Mouse (Mus musculus) lung, embryonic 14.5 days (tissue): ENCODE data around the gene Tnfrsf13b. TPM values are rescaled to one million over a fixed set of nuclear protein-coding genes. Genes with fewer than 3 reads are reported as not detected.

Experiments
- ATAC-seq: fragments of 200-750 bp; cut with Nextera tagmentation; 2 replicates; pipeline ENCODE4 v1.8.0; 2017; ENCODE audit warnings: mild to moderate bottlenecking, moderate TSS enrichment, moderate library complexity; ENCODE audit not compliant: insufficient read depth
- DNase-seq: peaks from one replicate; pipeline ENCODE4 v3.0.0-alpha.2; 2015
- H3K27ac ChIP-seq: fragments of 300-500 bp; sonication (generic); 2 replicates; pipeline ENCODE4 v1.5.1; 2014; ENCODE audit warnings: low read depth, mild to moderate bottlenecking, moderate library complexity
- H3K27me3 ChIP-seq: fragments of 300-500 bp; sonication (generic); 2 replicates; pipeline ENCODE4 v1.6.1; 2014; ENCODE audit warnings: low read length, control low read depth; ENCODE audit not compliant: insufficient read depth
- H3K36me3 ChIP-seq: fragments of 300-500 bp; sonication (generic); 2 replicates; pipeline ENCODE4 v1.6.1; 2014; ENCODE audit warnings: control low read depth; ENCODE audit not compliant: insufficient read depth
- H3K4me1 ChIP-seq: fragments of 300-500 bp; sonication (generic); 2 replicates; pipeline ENCODE4 v1.6.1; 2014; ENCODE audit warnings: antibody characterized with exemption, control low read depth; ENCODE audit not compliant: insufficient read depth
- H3K4me2 ChIP-seq: fragments of 300-500 bp; sonication (generic); 2 replicates; pipeline ENCODE4 v1.6.1; 2014; ENCODE audit warnings: mild to moderate bottlenecking
- H3K4me3 ChIP-seq: fragments of 300-500 bp; sonication (generic); 2 replicates; pipeline ENCODE4 v1.5.1; 2014; ENCODE audit warnings: low read depth, low read length
- H3K9ac ChIP-seq: fragments of 300-500 bp; sonication (generic); 2 replicates; pipeline ENCODE4 v1.6.1; 2014
- H3K9me3 ChIP-seq: fragments of 300-500 bp; sonication (generic); 2 replicates; pipeline ENCODE4 v1.6.1; 2016; ENCODE audit warnings: low read depth, low read length, control low read depth
- CTCF ChIP-seq: IDR thresholded peaks from 2 replicates; pipeline ENCODE4 v1.5.1; 2016; ENCODE audit warnings: antibody characterized with exemption, low read depth
- whole genome bisulfite sequencing: fragments of 180-500 bp; shearing (Covaris S2); extraction: QIAGEN DNeasy Blood & Tissue Kit; methylation state at CpG from one replicate; pipeline ENCODE4 v1.1.7; 2014; 5-methylcytosine and 5-hydroxymethylcytosine counted together
- polyA plus RNA-seq: library from polyadenylated mRNA; unstranded; fragments of >200 nt; fragmentation: Nextera tagmentation; extraction: Ambion mirVana; gene quantifications from 2 replicates; pipeline ENCODE4 v1.2.1, GENCODE M21; 2014

The Tnfrsf13b gene
- polyA plus RNA-seq, 1 experiment from 2014 or later: 2.3 TPM

GRCm38 (mm10) chr11:61158141-61158540 is 31.6 kb downstream of the Tnfrsf13b start:
- no peaks in the 10 kb centered on the region for H3K4me1 ChIP-seq
- no peak overlapping the region for H3K4me3 ChIP-seq
- no peak for ATAC-seq
- peak; percentile 24 for DNase-seq
- H3K36me3 ChIP-seq: peaks cover 100% of the 10 kb centered on the region
- H3K27ac ChIP-seq: no peak overlapping the region
- no peak for TF ChIP-seq CTCF
- no peaks in the 10 kb centered on the region for H3K27me3 ChIP-seq
- H3K9ac ChIP-seq: no peak overlapping the region
- H3K9me3 ChIP-seq: no peaks in the 10 kb centered on the region
- 75% methylated on average over 3 of the region's 3 CpGs for WGBS
- H3K4me2 ChIP-seq: no peak overlapping the region

DNA sequence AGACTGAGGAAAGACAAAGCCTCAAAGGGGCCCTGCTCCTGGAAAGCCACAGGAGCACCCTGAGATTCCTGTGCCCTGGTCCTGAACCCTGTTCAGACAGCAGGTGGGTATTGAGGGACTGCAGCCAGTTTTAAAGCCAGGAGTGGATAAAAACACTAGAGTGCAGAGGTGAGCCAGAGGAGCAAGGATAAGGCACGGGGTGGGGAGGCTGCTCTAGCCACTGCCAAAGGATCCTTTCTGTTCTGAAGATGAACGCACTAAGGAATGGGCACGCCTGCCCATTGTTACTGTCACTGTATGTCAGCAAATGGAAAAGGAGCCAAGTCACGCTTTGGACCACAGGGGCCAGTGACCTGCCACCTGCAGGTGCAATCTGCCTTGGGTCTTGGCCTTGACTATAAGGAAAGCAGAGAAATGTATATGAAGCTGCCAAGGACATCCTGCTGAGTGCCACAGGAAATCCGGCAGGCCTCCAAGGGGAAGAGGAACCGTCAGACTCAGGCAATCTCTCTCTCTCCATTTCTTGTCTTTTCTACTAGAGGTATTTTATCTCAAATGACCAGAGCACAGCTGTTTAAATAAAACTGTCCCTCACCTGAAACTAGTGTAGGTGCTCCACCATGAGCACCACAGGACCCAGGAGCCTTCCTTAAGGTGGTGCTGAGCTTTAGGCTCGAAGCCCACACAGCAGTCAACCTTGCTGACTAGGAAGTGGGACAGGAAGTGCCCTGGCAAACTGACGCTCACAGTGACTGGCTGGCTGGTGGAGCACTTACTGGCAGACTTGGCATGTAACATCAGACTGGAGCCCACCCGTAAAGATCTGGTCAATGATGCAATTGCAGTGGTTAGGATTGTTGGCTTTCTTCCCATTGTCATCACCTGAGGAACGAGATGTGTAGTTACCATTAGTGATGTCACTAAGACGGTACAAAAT is 33.5 kb downstream of the Tnfrsf13b start:
- H3K36me3 ChIP-seq: peaks cover 98% of the 10 kb centered on the region
- DNase-seq: peak; percentile 19
- no peak overlapping the region for H3K4me3 ChIP-seq
- WGBS: 73% methylated on average over 11 of the region's 11 CpGs
- no peaks in the 10 kb centered on the region for H3K27me3 ChIP-seq
- H3K9me3 ChIP-seq: no peaks in the 10 kb centered on the region
- no peak for TF ChIP-seq CTCF
- ATAC-seq: no peak
- H3K4me1 ChIP-seq: no peaks in the 10 kb centered on the region
- no peak overlapping the region for H3K27ac ChIP-seq
- H3K9ac ChIP-seq: no peak overlapping the region
- H3K4me2 ChIP-seq: no peak overlapping the region

DNA sequence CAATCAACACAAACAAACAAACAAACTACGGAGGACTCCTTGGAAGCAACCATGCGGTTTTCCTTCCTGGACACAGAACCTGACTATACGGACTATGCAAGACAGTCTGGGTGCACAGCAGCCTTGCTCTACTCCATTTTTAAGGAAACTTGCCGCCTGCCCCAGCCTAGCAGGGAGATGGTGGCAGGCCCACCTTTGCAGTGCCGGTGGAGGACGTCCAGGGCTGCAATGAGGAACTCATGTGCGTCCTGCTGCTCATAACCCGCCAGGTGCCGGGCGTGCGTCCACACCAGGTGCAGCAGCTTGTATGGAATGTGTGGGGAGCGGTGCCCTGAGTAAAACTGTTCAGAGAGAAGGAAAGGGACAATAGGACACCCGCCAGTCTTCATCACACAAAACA is 34.6 kb downstream of the Tnfrsf13b start:
- H3K4me2 ChIP-seq: no peak overlapping the region
- TF ChIP-seq CTCF: no peak
- no peak overlapping the region for H3K27ac ChIP-seq
- H3K27me3 ChIP-seq: no peaks in the 10 kb centered on the region
- no peak for ATAC-seq
- H3K4me3 ChIP-seq: no peak overlapping the region
- peaks cover 97% of the 10 kb centered on the region for H3K36me3 ChIP-seq
- WGBS: 91% methylated on average over 13 of the region's 13 CpGs
- no peak overlapping the region for H3K9ac ChIP-seq
- DNase-seq: no peak
- H3K4me1 ChIP-seq: no peaks in the 10 kb centered on the region
- no peaks in the 10 kb centered on the region for H3K9me3 ChIP-seq

DNA sequence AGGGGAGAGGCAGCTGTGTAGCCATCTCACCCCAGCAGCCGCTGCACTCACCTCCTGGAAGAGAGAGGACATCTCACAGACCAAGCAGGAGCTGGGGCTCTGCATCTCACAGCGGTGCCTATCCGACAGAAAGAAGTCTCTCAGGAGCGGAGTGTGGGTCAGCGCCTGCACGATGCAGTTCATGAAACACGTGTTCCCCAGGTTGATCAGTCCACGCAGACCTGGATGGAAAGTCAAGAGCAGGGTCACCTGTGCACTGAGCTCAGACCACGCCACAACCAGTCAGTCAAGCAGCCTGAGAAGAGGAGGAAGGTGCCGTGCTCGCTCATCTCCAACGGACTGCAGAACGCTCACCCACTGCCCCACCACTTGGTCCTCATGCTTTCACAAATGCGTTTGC is 36.2 kb downstream of the Tnfrsf13b start:
- H3K4me2 ChIP-seq: no peak overlapping the region
- no peak for ATAC-seq
- H3K36me3 ChIP-seq: peaks cover 97% of the 10 kb centered on the region
- H3K9me3 ChIP-seq: no peaks in the 10 kb centered on the region
- H3K27ac ChIP-seq: no peak overlapping the region
- H3K4me3 ChIP-seq: no peak overlapping the region
- no peak for DNase-seq
- H3K4me1 ChIP-seq: no peaks in the 10 kb centered on the region
- TF ChIP-seq CTCF: no peak
- 93% methylated on average over 14 of the region's 14 CpGs for WGBS
- no peaks in the 10 kb centered on the region for H3K27me3 ChIP-seq
- no peak overlapping the region for H3K9ac ChIP-seq

- no peaks in the 10 kb centered on the region for H3K27me3 ChIP-seq
- H3K9me3 ChIP-seq: no peaks in the 10 kb centered on the region
- no peaks in the 10 kb centered on the region for H3K4me1 ChIP-seq
- TF ChIP-seq CTCF: no peak
- no peak overlapping the region for H3K9ac ChIP-seq
- H3K4me2 ChIP-seq: no peak overlapping the region
- H3K4me3 ChIP-seq: no peak overlapping the region
- no peak overlapping the region for H3K27ac ChIP-seq
- peaks cover 96% of the 10 kb centered on the region for H3K36me3 ChIP-seq
- ATAC-seq (no peak), DNase-seq (no peak)
- WGBS: 80% methylated on average over 3 of the region's 3 CpGs
Measured at GRCm38 (mm10) chr11:61163341-61163740, 36.8 kb downstream of the Tnfrsf13b start.

- Histone ChIP-seq H3K4me1 (no peaks in the 10 kb centered on the region), H3K27ac (no peak overlapping the region), H3K36me3 (peaks cover 87% of the 10 kb centered on the region), H3K4me3 (no peak overlapping the region), H3K9me3 (no peaks in the 10 kb centered on the region), H3K27me3 (no peaks in the 10 kb centered on the region), H3K9ac (no peak overlapping the region), H3K4me2 (no peak overlapping the region)
- no peak for TF ChIP-seq CTCF
- DNase-seq (no peak), ATAC-seq (no peak)
- WGBS: 94% methylated on average over 6 of the region's 6 CpGs
Measured at GRCm38 (mm10) chr11:61164366-61164765, 37.8 kb downstream of the Tnfrsf13b start.

DNA sequence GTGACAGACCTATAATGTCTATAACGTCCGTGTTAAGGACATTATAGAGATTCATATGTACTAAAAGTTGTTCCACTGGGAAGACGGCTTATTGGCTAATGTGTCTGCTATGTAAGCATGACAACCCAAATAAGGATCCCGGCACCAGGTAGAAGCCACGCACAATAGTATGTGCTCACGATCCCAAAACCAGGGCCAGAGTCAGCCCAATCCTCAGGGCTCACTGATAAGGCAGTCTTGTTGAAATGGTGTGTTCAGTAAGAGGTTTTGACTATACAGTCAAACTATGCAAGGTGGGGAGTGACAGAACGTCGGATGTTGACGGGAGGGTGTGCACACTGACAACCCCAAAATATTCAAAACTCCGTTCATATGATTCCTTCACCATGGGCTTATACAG is 38.3 kb downstream of the Tnfrsf13b start:
- no peak for ATAC-seq
- H3K9ac ChIP-seq: no peak overlapping the region
- no peaks in the 10 kb centered on the region for H3K27me3 ChIP-seq
- 89% methylated on average over 10 of the region's 10 CpGs for WGBS
- H3K36me3 ChIP-seq: peaks cover 82% of the 10 kb centered on the region
- H3K27ac ChIP-seq: no peak overlapping the region
- no peak for DNase-seq
- no peak for TF ChIP-seq CTCF
- no peaks in the 10 kb centered on the region for H3K4me1 ChIP-seq
- no peaks in the 10 kb centered on the region for H3K9me3 ChIP-seq
- no peak overlapping the region for H3K4me2 ChIP-seq
- no peak overlapping the region for H3K4me3 ChIP-seq
